Mouse (Mus musculus): ENCODE measurements at regions not wholly inside any gene's neighbourhood (a gene's known extent, or its start where the extent isn't known, plus 50 kb on each side); places are given as distances from the start of the nearest gene placed in this dataset.
"Not testable (repeated sequence)": the region's sequence is repeated elsewhere in the genome, so short reads cannot be mapped to it uniquely, and the experiment has no call there.

GRCm38 (mm10) chr1:184191325-184191724 is 157.2 kb upstream of the 1700056E22Rik start:
- DNase-seq: no peak

- no peak for DNase-seq
Observed at GRCm38 (mm10) chr1:184187582-184187981, 153.5 kb upstream of the 1700056E22Rik start.

DNA sequence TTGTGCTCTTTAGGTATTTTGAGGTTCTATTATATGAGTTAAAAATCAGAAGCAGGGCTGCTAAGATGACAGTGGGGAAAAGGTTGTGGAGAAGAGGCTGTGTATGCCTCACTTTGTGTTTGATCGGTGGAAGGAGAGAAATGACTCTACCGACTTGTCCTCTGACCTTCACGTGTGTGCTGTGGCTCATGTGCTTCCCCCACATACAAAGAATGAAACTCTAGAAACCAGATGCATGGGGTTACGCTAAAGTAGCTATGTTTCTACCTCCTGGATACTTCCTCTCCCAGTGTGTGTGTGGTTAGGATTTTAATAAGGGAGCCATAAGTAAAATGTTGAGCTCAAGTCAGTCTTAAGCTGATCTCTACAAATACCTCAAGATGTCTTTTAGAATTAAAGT is 148.1 kb upstream of the 1700056E22Rik start:
- no peak for DNase-seq

DNA sequence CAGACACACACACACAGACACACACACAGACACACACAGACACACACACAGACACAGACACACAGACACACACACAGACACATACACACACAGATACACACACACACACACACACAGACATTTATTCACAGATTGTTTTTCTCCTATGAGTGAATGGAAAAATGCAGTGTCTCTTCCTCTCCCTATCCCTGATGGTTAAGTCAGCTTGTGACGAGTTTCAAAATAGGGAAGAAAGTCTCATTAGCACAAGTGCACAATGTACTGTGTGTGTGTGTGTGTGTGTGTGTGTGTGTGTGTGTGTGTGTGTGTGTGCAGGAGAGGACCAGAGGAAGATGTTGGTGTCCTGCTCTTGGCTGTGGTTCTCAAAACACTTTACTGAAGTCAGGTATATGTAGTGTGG is 140.3 kb upstream of the 1700056E22Rik start:
- DNase-seq: not testable (repeated sequence)

- DNase-seq: no peak
Observed at GRCm38 (mm10) chr1:184173739-184174138, 139.6 kb upstream of the 1700056E22Rik start.

DNA sequence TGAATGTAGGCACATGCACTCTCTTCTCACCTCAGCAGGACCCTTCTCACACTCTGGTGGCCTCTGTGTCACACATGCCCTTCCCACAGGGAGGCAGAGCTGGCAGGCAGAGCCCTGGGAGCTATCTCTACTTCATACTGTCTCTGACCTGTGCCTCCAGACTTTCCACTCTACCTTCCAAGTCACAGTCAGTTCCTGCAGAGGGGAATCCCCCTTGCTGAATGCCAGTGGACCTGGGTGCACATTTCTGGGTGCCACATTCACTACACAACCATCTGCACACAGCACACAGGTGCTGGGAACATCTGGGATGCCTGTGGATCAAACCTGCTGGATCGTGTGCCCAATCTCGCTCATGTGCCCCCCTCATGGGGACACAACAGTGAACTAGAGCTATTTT is 138.9 kb upstream of the 1700056E22Rik start:
- no peak for DNase-seq

DNA sequence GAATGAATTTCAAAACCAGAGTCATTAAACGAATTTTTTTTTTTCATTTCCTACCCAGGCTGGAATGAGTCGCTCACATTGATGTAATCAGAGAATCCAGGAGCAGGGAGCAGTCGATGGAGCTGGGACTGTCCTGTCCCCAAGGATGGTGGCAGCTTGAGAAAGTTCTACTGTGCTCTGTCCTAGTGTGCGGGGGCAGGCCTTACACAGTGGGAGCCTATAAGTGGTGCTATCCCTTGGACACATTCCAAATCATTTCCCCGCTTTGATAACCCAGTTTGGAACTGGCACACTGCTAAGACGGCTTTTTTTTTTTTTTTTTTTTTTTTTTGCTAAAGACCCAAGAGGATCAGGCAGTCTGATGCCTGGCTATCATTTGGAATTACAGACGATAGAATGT is 137.5 kb upstream of the 1700056E22Rik start:
- no peak for DNase-seq

- DNase-seq: no peak
Observed at GRCm38 (mm10) chr1:184170926-184171325, 136.8 kb upstream of the 1700056E22Rik start.

- DNase-seq: no peak
Observed at GRCm38 (mm10) chr1:184169967-184170366, 135.9 kb upstream of the 1700056E22Rik start.

- no peak for DNase-seq
Observed at GRCm38 (mm10) chr1:184169034-184169783, 135.1 kb upstream of the 1700056E22Rik start.

DNA sequence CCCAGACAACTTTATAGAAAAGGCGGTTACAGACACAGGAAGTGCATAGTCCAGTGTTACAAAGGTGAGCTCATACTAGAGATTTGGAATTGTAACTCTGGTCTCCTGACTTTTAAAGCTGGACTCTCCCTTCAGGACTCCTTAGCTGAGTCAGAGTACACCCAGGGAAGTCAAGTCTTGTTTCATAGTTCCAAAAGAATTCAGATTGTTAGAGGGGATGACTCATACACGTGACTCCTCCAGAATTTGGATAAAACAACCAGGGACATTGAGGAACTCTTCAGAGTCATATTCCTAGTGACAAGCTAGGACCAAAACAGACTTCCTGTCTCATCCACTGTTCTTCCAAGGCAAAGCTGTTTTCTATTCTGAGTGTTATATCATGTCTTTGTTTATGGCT is 132.8 kb upstream of the 1700056E22Rik start:
- no peak for DNase-seq

DNA sequence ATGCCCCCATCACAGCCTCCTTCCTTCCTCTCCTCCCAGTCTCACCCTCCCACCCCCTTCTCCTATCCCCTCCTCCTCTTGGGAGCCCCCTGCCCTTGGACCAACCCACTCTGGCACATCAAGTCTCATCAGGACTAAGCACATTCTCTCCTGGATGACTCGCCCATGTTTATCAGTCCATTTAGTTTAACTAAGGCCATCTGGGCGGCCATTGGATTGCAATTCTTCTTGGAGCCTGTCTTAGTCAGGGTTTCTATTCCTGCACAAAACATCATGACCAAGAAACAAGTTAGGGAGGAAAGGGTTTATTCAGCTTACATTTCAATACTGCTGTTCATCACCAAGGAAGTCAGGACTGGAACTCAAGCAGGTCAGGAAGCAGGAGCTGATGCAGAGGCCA is 128.4 kb upstream of the 1700056E22Rik start:
- DNase-seq: not testable (repeated sequence)

GRCm38 (mm10) chr1:184147713-184148112 is 113.6 kb upstream of the 1700056E22Rik start:
- no peak for DNase-seq

DNA sequence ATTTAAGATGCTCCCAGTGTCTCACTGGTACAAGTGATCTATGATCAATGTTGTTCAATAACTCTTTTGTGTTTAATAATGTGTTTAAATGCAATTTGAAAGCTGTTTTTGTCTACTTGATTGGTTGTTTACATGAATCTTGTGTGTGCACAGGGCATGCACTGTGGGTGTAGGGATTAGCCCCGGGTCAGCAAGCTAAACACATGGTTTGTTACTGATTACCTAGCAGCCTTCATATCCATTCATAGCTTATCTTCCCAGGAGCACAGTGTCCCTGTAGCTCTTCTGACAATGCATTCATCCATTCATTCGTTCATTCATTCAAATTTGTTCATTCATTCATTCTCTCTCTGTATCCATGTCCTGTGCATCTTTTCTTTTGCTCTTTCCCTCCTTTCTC is 108.9 kb upstream of the 1700056E22Rik start:
- DNase-seq: no peak

DNA sequence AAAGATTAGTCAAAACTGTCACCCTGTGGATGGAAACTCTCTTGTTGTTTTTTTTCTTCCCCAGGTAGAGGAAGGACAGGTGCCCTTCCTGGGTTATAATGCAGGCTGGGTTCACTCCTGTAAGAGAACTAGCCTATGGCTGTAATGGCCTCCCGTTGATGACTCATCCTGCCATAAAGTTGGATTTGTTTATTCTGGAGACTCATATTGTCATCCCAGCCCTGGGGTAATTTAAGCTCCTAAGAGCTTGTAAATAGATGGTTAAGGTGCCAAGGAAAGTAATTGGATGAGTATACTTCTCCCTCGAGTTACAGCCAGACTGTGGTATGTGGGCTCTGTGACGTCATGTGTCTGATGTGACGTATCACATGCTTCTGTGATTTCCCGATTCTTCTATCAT is 106.4 kb upstream of the 1700056E22Rik start:
- no peak for DNase-seq

- no peak for DNase-seq
Observed at GRCm38 (mm10) chr1:184140082-184140481, 106.0 kb upstream of the 1700056E22Rik start.

- no peak for DNase-seq
Observed at GRCm38 (mm10) chr1:184138661-184139060, 104.6 kb upstream of the 1700056E22Rik start.

DNA sequence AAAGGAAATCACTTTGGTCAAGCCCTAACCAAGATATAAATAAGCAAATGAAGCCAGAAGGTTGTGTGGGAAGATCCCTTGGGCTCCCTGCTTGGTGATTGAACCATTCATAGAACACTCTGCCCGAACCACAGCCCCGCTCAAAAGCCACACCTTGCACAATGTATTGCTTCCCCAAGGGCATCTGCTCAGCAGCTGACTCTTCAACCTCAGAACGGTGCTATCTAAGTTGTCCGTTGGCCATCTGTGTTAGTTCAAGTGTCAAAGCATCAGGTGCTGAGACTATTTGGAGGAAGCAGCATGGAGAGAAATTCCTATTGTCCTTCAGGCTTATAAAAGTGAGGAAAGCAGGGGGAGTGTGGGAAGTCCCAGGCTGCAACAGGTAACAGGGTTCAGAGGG is 96.8 kb upstream of the 1700056E22Rik start:
- no peak for DNase-seq

DNA sequence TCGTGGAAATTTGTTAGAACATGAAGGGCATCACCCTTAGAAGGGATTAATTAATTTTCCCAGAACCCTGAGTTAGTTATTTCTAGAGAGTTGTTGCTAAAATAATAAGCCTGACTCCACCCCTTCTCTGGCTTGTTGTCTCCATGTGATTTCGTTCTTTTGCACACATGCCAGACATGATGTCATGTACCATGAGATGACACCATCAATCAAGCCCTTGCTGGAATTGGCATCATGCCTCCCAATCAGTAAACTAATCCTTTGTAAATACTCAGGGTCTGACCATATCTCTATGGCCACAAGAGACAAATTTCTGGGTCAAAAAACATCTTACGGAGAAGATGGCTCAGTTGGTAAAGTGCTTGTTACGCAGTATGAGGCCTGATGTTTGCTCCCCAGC is 93.2 kb upstream of the 1700056E22Rik start:
- no peak for DNase-seq

DNA sequence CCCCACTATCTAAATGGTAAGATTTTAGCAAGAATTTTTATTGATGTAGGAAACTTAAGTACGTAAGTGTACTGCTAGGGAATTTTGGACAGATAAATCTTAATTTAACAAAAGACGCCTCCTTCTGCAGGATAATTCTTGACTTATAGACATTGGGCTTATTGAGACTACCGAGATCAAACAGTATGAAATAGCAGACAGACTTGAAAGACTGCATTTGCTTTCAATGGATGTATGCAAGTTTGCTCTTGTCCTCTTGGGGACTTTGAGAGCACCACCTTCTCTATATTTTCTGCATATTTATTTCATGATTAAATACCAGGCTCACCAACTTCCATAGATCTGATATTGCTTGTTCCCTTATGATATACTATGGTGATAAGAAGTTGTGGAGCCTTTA is 92.8 kb upstream of the 1700056E22Rik start:
- DNase-seq: no peak

Measured in cerebellum, adult 9-11 months (tissue).